Mouse (Mus musculus) embryonic facial prominence, embryonic 14.5 days (tissue): ENCODE results near the gene Ltf. TPM values are rescaled to one million over a fixed set of nuclear protein-coding genes. Genes with fewer than 3 reads are reported as not detected.

ENCODE experiments used
- ATAC-seq: fragments of 200-750 bp; cut with Nextera tagmentation; 2 replicates; pipeline ENCODE4 v1.8.0; 2017; ENCODE audit warnings: low read depth, moderate number of reproducible peaks, moderate TSS enrichment
- DNase-seq: peaks from one replicate; pipeline ENCODE4 v3.0.0-alpha.2; 2015; ENCODE audit warnings: low spot score
- H3K27ac ChIP-seq: fragments of 300-500 bp; sonication (generic); replicated peaks from 2 replicates; pipeline ENCODE4 v1.5.1; 2014; ENCODE audit warnings: low read depth, mild to moderate bottlenecking, low read length, moderate library complexity
- H3K27me3 ChIP-seq: fragments of 300-500 bp; sonication (generic); replicated peaks from 2 replicates; pipeline ENCODE4 v1.6.1; 2014; ENCODE audit warnings: low read length; ENCODE audit not compliant: control insufficient read depth, insufficient read depth
- H3K36me3 ChIP-seq: fragments of 300-500 bp; sonication (generic); 2 replicates; pipeline ENCODE4 v1.6.1; 2014; ENCODE audit warnings: low read length, mixed read lengths; ENCODE audit not compliant: control insufficient read depth, insufficient read depth
- H3K4me1 ChIP-seq: fragments of 300-500 bp; sonication (generic); 2 replicates; pipeline ENCODE4 v1.6.1; 2014; ENCODE audit warnings: antibody characterized with exemption, low read length; ENCODE audit not compliant: control insufficient read depth, insufficient read depth
- H3K4me2 ChIP-seq: fragments of 300-500 bp; sonication (generic); 2 replicates; pipeline ENCODE4 v1.6.1; 2014; ENCODE audit warnings: low read depth, mild to moderate bottlenecking, low read length, moderate library complexity, mixed read lengths
- H3K4me3 ChIP-seq: fragments of 300-500 bp; sonication (generic); 2 replicates; pipeline ENCODE4 v1.5.1; 2014; ENCODE audit warnings: low read depth, mild to moderate bottlenecking, low read length
- H3K9ac ChIP-seq: fragments of 300-500 bp; sonication (generic); 2 replicates; pipeline ENCODE4 v1.6.1; 2014; ENCODE audit warnings: low read depth, mild to moderate bottlenecking, low read length, moderate library complexity, mixed read lengths
- H3K9me3 ChIP-seq: fragments of 300-500 bp; sonication (generic); 2 replicates; pipeline ENCODE4 v1.6.1; 2016; ENCODE audit warnings: low read length; ENCODE audit not compliant: control insufficient read depth
- WGBS: fragments of 180-500 bp; shearing (Covaris S2); extraction: QIAGEN DNeasy Blood & Tissue Kit; methylation state at CpG from one replicate; pipeline ENCODE4 v1.1.7; 2014; 5-methylcytosine and 5-hydroxymethylcytosine counted together
- polyA plus RNA-seq: library from polyadenylated mRNA; unstranded; fragments of >200 nt; fragmentation: Nextera tagmentation; extraction: Ambion mirVana; gene quantifications from 2 replicates; pipeline ENCODE4 v1.2.1, GENCODE M21; 2014

Ltf gene
- polyA plus RNA-seq, 1 experiment from 2014 or later = 4.2 TPM

GRCm38 (mm10) chr9:111006544-111006943 is 12.5 kb upstream of the Ltf start:
- no peak overlapping the region for H3K4me2 ChIP-seq
- H3K9ac ChIP-seq = no peak overlapping the region
- DNase-seq (no peak), ATAC-seq (no peak)
- H3K27ac ChIP-seq = no peak overlapping the region
- H3K4me3 ChIP-seq = no peak overlapping the region
- no peaks in the 10 kb centered on the region for H3K4me1 ChIP-seq
- H3K36me3 ChIP-seq = no peaks in the 10 kb centered on the region
- 93% methylated on average over 2 of the region's 2 CpGs for WGBS
- H3K27me3 ChIP-seq = no peaks in the 10 kb centered on the region
- H3K9me3 ChIP-seq = no peaks in the 10 kb centered on the region

- WGBS = 74% methylated on average over 3 of the region's 3 CpGs
- ATAC-seq = no peak
- Histone ChIP-seq H3K9me3 (no peaks in the 10 kb centered on the region), H3K9ac (no peak overlapping the region), H3K27ac (no peak overlapping the region), H3K36me3 (no peaks in the 10 kb centered on the region), H3K4me2 (no peak overlapping the region), H3K27me3 (no peaks in the 10 kb centered on the region), H3K4me1 (no peaks in the 10 kb centered on the region), H3K4me3 (no peak overlapping the region)
- no peak for DNase-seq
Measured at GRCm38 (mm10) chr9:111009763-111010162, 9.3 kb upstream of the Ltf start.

- no peak overlapping the region for H3K4me3 ChIP-seq
- H3K27me3 ChIP-seq = no peaks in the 10 kb centered on the region
- WGBS = 78% methylated on average over 9 of the region's 9 CpGs
- no peaks in the 10 kb centered on the region for H3K9me3 ChIP-seq
- H3K4me2 ChIP-seq = no peak overlapping the region
- H3K4me1 ChIP-seq = no peaks in the 10 kb centered on the region
- no peak overlapping the region for H3K9ac ChIP-seq
- DNase-seq (no peak), ATAC-seq (no peak)
- no peaks in the 10 kb centered on the region for H3K36me3 ChIP-seq
- H3K27ac ChIP-seq = no peak overlapping the region
Measured at GRCm38 (mm10) chr9:111011550-111011949, 7.5 kb upstream of the Ltf start.

GRCm38 (mm10) chr9:111012041-111012440 is 7.0 kb upstream of the Ltf start:
- no peak overlapping the region for H3K27ac ChIP-seq
- H3K9me3 ChIP-seq = no peaks in the 10 kb centered on the region
- no peaks in the 10 kb centered on the region for H3K36me3 ChIP-seq
- no peak overlapping the region for H3K4me3 ChIP-seq
- ATAC-seq (no peak), DNase-seq (no peak)
- H3K4me1 ChIP-seq = no peaks in the 10 kb centered on the region
- no peak overlapping the region for H3K9ac ChIP-seq
- no peaks in the 10 kb centered on the region for H3K27me3 ChIP-seq
- H3K4me2 ChIP-seq = no peak overlapping the region
- 77% methylated on average over 2 of the region's 3 CpGs for WGBS

- Histone ChIP-seq H3K4me2 (no peak overlapping the region), H3K4me1 (no peaks in the 10 kb centered on the region), H3K36me3 (no peaks in the 10 kb centered on the region), H3K4me3 (no peak overlapping the region), H3K27ac (no peak overlapping the region), H3K27me3 (no peaks in the 10 kb centered on the region), H3K9me3 (no peaks in the 10 kb centered on the region), H3K9ac (no peak overlapping the region)
- DNase-seq = no peak
- WGBS = 79% methylated on average over 4 of the region's 4 CpGs
- ATAC-seq = no peak
Measured at GRCm38 (mm10) chr9:111015658-111016057, 3.4 kb upstream of the Ltf start.

GRCm38 (mm10) chr9:111026791-111027190 is 7.7 kb downstream of the Ltf start:
- WGBS = 82% methylated on average over 10 of the region's 10 CpGs
- ATAC-seq (no peak), DNase-seq (no peak)
- no peaks in the 10 kb centered on the region for H3K4me1 ChIP-seq
- H3K9ac ChIP-seq = no peak overlapping the region
- no peaks in the 10 kb centered on the region for H3K27me3 ChIP-seq
- no peaks in the 10 kb centered on the region for H3K9me3 ChIP-seq
- H3K4me2 ChIP-seq = no peak overlapping the region
- H3K27ac ChIP-seq = no peak overlapping the region
- H3K36me3 ChIP-seq = no peaks in the 10 kb centered on the region
- no peak overlapping the region for H3K4me3 ChIP-seq

GRCm38 (mm10) chr9:111033717-111034116 is 14.6 kb downstream of the Ltf start:
- no peak overlapping the region for H3K4me3 ChIP-seq
- no peaks in the 10 kb centered on the region for H3K27me3 ChIP-seq
- H3K27ac ChIP-seq = no peak overlapping the region
- no peak for DNase-seq
- no peak for ATAC-seq
- no peaks in the 10 kb centered on the region for H3K9me3 ChIP-seq
- no peak overlapping the region for H3K4me2 ChIP-seq
- 88% methylated on average over 4 of the region's 4 CpGs for WGBS
- H3K9ac ChIP-seq = no peak overlapping the region
- no peaks in the 10 kb centered on the region for H3K36me3 ChIP-seq
- H3K4me1 ChIP-seq = no peaks in the 10 kb centered on the region

GRCm38 (mm10) chr9:111039966-111040365 is 20.9 kb downstream of the Ltf start:
- no peak for DNase-seq
- ATAC-seq = no peak
- H3K27me3 ChIP-seq = no peaks in the 10 kb centered on the region
- WGBS = 79% methylated on average over 4 of the region's 4 CpGs
- no peaks in the 10 kb centered on the region for H3K36me3 ChIP-seq
- no peak overlapping the region for H3K4me2 ChIP-seq
- no peak overlapping the region for H3K4me3 ChIP-seq
- no peaks in the 10 kb centered on the region for H3K9me3 ChIP-seq
- no peak overlapping the region for H3K9ac ChIP-seq
- no peaks in the 10 kb centered on the region for H3K4me1 ChIP-seq
- H3K27ac ChIP-seq = no peak overlapping the region

- H3K9ac ChIP-seq = no peak overlapping the region
- WGBS = 78% methylated on average over 5 of the region's 5 CpGs
- ATAC-seq = no peak
Measured at GRCm38 (mm10) chr9:111042266-111042665, 23.2 kb downstream of the Ltf start.

More at GRCm38 (mm10) chr9:111042266-111042665, 23.2 kb downstream of the Ltf start:
- Histone ChIP-seq H3K36me3 (no peaks in the 10 kb centered on the region), H3K4me3 (no peak overlapping the region), H3K4me2 (no peak overlapping the region), H3K4me1 (no peaks in the 10 kb centered on the region), H3K27me3 (no peaks in the 10 kb centered on the region), H3K9me3 (no peaks in the 10 kb centered on the region), H3K27ac (no peak overlapping the region)
- no peak for DNase-seq
